Mouse (Mus musculus) stomach, embryonic 15.5 days (tissue): ENCODE data around the gene H2-Ke6. TPM values are rescaled to one million over a fixed set of nuclear protein-coding genes. Genes with fewer than 3 reads are reported as not detected.

ENCODE experiments used
- ATAC-seq: fragments of 200-750 bp; cut with Nextera tagmentation; 2 replicates; pipeline ENCODE4 v1.8.0; 2017; ENCODE audit warnings: low read depth, moderate number of reproducible peaks, moderate TSS enrichment; ENCODE audit not compliant: insufficient read depth, low FRiP score
- H3K27ac ChIP-seq: fragments of 300-500 bp; sonication (generic); 2 replicates; pipeline ENCODE4 v1.5.1; 2015; ENCODE audit warnings: mild to moderate bottlenecking, inconsistent platforms
- H3K27me3 ChIP-seq: fragments of 300-500 bp; sonication (generic); replicated peaks from 2 replicates; pipeline ENCODE4 v1.6.1; 2015; ENCODE audit warnings: inconsistent platforms
- H3K36me3 ChIP-seq: fragments of 300-500 bp; sonication (generic); 2 replicates; pipeline ENCODE4 v1.6.1; 2015; ENCODE audit warnings: inconsistent platforms
- H3K4me1 ChIP-seq: fragments of 300-500 bp; sonication (generic); 2 replicates; pipeline ENCODE4 v1.6.1; 2015; ENCODE audit warnings: inconsistent platforms
- H3K4me2 ChIP-seq: fragments of 300-500 bp; sonication (generic); 2 replicates; pipeline ENCODE4 v1.6.1; 2015; ENCODE audit warnings: mild to moderate bottlenecking, inconsistent platforms
- H3K4me3 ChIP-seq: fragments of 300-500 bp; sonication (generic); replicated peaks from 2 replicates; pipeline ENCODE4 v1.5.1; 2015; ENCODE audit warnings: inconsistent platforms
- H3K9ac ChIP-seq: fragments of 300-500 bp; sonication (generic); 2 replicates; pipeline ENCODE4 v1.6.1; 2015; ENCODE audit warnings: inconsistent platforms
- H3K9me3 ChIP-seq: fragments of 300-500 bp; sonication (generic); 2 replicates; pipeline ENCODE4 v1.6.1; 2016; ENCODE audit warnings: inconsistent platforms
- WGBS: fragments of 180-500 bp; shearing (Covaris S2); methylation state at CpG from one replicate; pipeline ENCODE4 v1.1.7; 2015; 5-methylcytosine and 5-hydroxymethylcytosine counted together
- polyA plus RNA-seq: library from polyadenylated mRNA; unstranded; fragments of >200 nt; fragmentation: Nextera tagmentation; extraction: Ambion mirVana; gene quantifications from 2 replicates; pipeline ENCODE4 v1.2.1, GENCODE M21; 2015

H2-Ke6 gene
- polyA plus RNA-seq: 50.8 and 58.4 TPM in 2 replicates

GRCm38 (mm10) chr17:34027656-34028223 lies at the start of gene H2-Ke6:
TSS of gene H2-Ke6 (minus strand) at chr17:34028060.
- Histone ChIP-seq H3K4me2 (peak within 1 kb of the TSS; percentile 94), H3K36me3 (peaks cover 14% of the 10 kb centered on the region), H3K27me3 (no peaks in the 10 kb centered on the region), H3K27ac (peak within 1 kb of the TSS; percentile 78), H3K4me1 (peaks cover 59% of the 10 kb centered on the region), H3K4me3 (peak within 1 kb of the TSS; percentile 56), H3K9me3 (no peaks in the 10 kb centered on the region), H3K9ac (peak within 1 kb of the TSS; percentile 46)
- ATAC-seq: peak; percentile 80
- under 1% methylated on average over 49 of the region's 49 CpGs for WGBS

DNA sequence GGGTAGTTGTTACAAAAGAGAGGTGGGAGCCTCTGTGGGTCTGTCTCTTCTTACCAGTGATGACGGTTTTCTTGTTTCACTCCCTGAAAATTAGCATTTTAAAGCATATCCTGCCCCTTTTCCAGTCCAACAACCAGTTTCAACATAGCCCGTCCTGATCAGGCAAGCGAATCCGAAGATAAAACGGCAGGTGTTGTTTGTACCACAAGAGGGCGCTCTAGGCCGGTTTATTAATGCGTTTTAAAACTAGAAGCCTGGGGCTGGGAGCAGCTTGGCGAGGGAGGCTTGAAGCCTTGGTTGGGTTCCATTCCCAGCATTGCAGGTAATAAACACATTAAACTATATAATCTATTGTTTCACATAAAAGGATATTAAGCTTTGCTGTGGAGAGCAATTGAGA lies 49.7 kb upstream of the H2-Ke6 start:
- Histone ChIP-seq H3K36me3 (no peaks in the 10 kb centered on the region), H3K27me3 (peaks cover 12% of the 10 kb centered on the region), H3K4me1 (no peaks in the 10 kb centered on the region), H3K4me2 (no peak overlapping the region), H3K9ac (no peak overlapping the region), H3K9me3 (no peaks in the 10 kb centered on the region), H3K27ac (no peak overlapping the region), H3K4me3 (no peak overlapping the region)
- 2% methylated on average over 9 of the region's 9 CpGs for WGBS
- no peak for ATAC-seq

- H3K9me3 ChIP-seq: no peaks in the 10 kb centered on the region
- no peak for ATAC-seq
- H3K27ac ChIP-seq: no peak overlapping the region
- H3K4me2 ChIP-seq: no peak overlapping the region
- H3K4me3 ChIP-seq: no peak overlapping the region
- H3K4me1 ChIP-seq: no peaks in the 10 kb centered on the region
- no peaks in the 10 kb centered on the region for H3K36me3 ChIP-seq
- peaks cover 12% of the 10 kb centered on the region for H3K27me3 ChIP-seq
- H3K9ac ChIP-seq: no peak overlapping the region
- WGBS: 37% methylated on average over 7 of the region's 7 CpGs
Observed at GRCm38 (mm10) chr17:34075271-34075670, 47.4 kb upstream of the H2-Ke6 start.

DNA sequence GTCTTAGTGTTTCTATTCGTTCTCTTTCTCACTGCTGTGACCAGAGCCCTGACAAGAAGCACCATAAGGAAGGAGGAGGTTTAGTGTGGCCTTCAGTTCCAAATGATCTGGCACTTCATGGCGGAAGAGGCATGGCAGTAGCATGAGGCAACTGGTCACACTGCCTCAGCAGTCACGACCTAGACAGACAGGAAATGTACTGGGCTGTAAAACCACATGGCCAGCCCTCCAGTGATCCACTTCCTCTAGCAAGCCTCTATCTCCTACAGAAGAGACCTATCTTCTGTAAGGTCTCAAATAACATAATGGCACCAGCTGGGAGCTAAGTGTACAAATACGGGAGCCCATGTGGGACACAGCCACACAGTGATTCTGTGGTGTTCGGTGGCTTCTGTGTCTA lies 44.2 kb upstream of the H2-Ke6 start:
- Histone ChIP-seq H3K4me1 (no peaks in the 10 kb centered on the region), H3K9me3 (no peaks in the 10 kb centered on the region), H3K27me3 (peaks cover 8% of the 10 kb centered on the region), H3K36me3 (no peaks in the 10 kb centered on the region), H3K27ac (no peak overlapping the region), H3K4me2 (no peak overlapping the region), H3K9ac (no peak overlapping the region), H3K4me3 (no peak overlapping the region)
- no peak for ATAC-seq
- 66% methylated on average over 5 of the region's 5 CpGs for WGBS

DNA sequence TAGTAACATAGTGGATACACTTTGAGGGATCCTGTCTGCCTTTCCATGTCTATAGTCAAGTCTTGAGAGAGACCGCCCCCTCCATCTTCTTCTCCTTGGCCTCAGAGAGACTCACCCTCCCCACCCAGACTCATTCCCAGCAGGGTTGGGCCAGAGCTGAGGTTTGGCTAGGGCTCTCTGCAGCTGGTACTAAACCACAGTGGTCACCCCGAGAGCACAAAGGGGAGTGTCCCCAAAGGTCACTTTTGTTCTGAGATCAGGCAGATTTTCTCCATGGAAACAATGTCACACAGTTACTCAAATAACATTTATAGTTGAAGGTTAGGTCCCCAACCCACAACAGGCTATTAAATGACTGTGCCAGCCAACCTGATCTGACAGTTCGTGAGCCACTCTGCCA lies 41.0 kb upstream of the H2-Ke6 start:
- Histone ChIP-seq H3K4me2 (no peak overlapping the region), H3K9me3 (no peaks in the 10 kb centered on the region), H3K27me3 (no peaks in the 10 kb centered on the region; the same call in 1 of the 2 replicates), H3K9ac (no peak overlapping the region), H3K27ac (no peak overlapping the region), H3K4me1 (no peaks in the 10 kb centered on the region), H3K4me3 (no peak overlapping the region), H3K36me3 (no peaks in the 10 kb centered on the region)
- ATAC-seq: no peak
- WGBS: 48% methylated on average over 3 of the region's 3 CpGs

DNA sequence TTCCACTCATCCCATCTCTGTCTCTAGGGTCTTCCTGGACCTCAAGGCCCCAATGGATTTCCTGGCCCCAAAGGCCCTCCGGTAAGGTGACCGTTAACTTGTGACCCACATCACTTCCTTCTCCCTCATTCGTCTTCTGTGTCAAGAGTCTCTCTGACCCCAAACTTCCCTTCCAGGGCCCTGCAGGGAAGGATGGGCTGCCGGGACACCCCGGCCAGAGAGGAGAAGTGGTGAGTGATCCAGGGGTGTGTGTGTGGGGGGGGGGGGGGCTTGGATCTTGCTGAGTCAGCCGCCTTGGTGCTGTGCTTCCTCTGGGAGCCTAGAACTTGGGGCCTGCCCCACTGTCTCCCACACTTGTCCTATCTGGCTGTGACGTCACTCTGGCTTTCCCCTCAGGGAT lies 29.4 kb upstream of the H2-Ke6 start:
- Histone ChIP-seq H3K27me3 (no peaks in the 10 kb centered on the region), H3K4me2 (no peak overlapping the region), H3K9ac (no peak overlapping the region), H3K9me3 (no peaks in the 10 kb centered on the region), H3K36me3 (no peaks in the 10 kb centered on the region), H3K4me1 (no peaks in the 10 kb centered on the region), H3K27ac (no peak overlapping the region), H3K4me3 (no peak overlapping the region)
- ATAC-seq: no peak
- WGBS: 55% methylated on average over 7 of the region's 7 CpGs

DNA sequence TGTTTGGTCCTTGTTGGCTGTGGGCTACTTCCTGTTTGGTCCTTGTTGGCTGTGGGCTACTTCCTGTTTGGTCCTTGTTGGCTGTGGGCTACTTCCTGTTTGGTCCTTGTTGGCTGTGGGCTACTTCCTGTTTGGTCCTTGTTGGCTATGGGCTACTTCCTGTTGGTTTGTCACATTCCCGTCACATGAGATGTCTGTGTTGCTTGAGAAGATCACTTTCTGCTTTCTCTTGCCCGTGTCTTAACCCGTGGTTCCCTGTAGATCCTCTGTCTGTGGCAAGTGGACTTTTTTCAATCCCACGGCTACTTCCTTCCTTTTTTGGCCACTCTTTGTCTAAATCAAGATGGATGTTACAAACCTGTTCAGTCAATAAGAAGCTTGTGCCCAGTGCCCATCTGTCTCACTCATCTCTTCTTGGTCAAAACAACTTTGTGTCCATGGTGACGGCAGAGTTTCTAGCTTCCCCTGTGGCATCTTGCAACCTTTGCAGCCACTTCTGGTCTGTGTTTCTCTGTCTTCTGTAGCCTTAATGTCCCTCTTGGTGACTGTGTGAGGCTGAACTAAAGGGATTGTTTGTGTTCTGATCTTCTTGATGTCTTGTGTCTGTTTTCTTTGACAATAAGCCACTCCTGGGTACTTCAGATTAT lies 19.7 kb upstream of the H2-Ke6 start:
- no peak for ATAC-seq
- 88% methylated on average over 5 of the region's 5 CpGs for WGBS
- Histone ChIP-seq H3K27ac (no peak overlapping the region), H3K4me1 (no peaks in the 10 kb centered on the region), H3K27me3 (no peaks in the 10 kb centered on the region), H3K4me2 (no peak overlapping the region), H3K36me3 (no peaks in the 10 kb centered on the region), H3K9ac (no peak overlapping the region), H3K9me3 (no peaks in the 10 kb centered on the region), H3K4me3 (no peak overlapping the region)

- H3K9ac ChIP-seq: no peak overlapping the region
- no peaks in the 10 kb centered on the region for H3K27me3 ChIP-seq
- no peak overlapping the region for H3K4me2 ChIP-seq
- WGBS: 80% methylated on average over 14 of the region's 14 CpGs
- no peak overlapping the region for H3K27ac ChIP-seq
- ATAC-seq: no peak
- no peaks in the 10 kb centered on the region for H3K36me3 ChIP-seq
- H3K4me3 ChIP-seq: no peak overlapping the region
- H3K9me3 ChIP-seq: no peaks in the 10 kb centered on the region
- H3K4me1 ChIP-seq: peaks cover 7% of the 10 kb centered on the region; the same call in 1 of the 2 replicates
Observed at GRCm38 (mm10) chr17:34045941-34046340, 18.1 kb upstream of the H2-Ke6 start.

DNA sequence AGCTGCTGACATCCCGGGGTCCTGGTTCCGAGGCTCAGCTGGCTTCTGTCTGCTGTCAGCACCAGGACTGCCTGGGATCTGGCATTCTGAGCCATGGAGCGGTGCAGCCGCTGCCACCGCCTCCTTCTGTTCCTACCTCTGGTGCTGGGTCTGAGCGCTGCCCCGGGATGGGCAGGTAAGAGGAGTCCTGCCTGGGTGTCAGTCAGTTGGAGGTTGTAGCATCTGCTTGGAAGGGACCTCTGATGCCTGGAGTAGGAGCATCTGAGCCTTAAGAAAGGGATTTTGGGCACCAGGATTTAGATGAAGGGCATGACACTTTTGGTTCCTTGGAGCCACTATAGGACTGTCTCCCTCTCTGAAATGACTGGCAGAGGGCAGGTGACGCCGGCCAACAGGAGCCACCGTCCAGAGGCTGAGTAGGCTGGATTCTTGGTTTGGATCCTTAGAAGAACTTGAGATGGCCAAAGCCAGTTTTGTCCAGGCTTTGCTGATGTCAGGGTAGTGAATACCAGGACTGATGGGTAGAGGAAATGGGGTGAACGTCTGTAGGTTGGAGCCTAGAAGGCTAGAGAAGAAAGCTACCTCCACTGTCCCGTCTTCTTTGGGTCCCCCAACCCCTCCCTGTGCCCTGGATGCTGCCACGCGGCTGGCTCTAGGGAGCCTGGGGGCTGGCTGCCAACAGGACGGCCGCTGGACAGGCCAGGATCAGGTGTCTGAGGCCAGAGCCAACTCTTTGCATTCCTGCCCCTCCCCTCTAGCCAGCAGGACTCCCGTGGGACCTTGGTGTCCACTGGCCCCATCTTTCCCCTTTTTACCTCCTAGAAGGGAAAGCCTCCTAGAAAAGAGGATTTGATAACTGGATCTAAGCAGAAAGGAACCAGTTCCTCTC lies 11.9 kb upstream of the H2-Ke6 start:
- H3K9ac ChIP-seq: no peak overlapping the region
- no peak for ATAC-seq
- no peak overlapping the region for H3K4me3 ChIP-seq
- H3K27ac ChIP-seq: no peak overlapping the region
- peaks cover 33% of the 10 kb centered on the region for H3K4me1 ChIP-seq
- 0 out of 2 replicates have a peak, but pooled peaks cover 8% of the 10 kb centered on the region for H3K27me3 ChIP-seq
- WGBS: 23% methylated on average over 17 of the region's 17 CpGs
- H3K4me2 ChIP-seq: peak overlapping the region; percentile 52
- peaks cover 24% of the 10 kb centered on the region for H3K36me3 ChIP-seq
- no peaks in the 10 kb centered on the region for H3K9me3 ChIP-seq

GRCm38 (mm10) chr17:34038878-34039561 lies 11.2 kb upstream of the H2-Ke6 start, which contains the start of gene Col11a2:
TSS of gene Col11a2 (plus strand) at chr17:34039437.
- Histone ChIP-seq H3K36me3 (peaks cover 28% of the 10 kb centered on the region), H3K27me3 (0 out of 2 replicates have a peak, but pooled peaks cover 8% of the 10 kb centered on the region), H3K9ac (0 out of 2 replicates have a peak within 1 kb of the TSS, but pooled peaks have one; percentile 9), H3K4me2 (peak within 1 kb of the TSS; percentile 52), H3K27ac (no peak within 1 kb of the TSS), H3K4me1 (peaks cover 33% of the 10 kb centered on the region), H3K4me3 (peak within 1 kb of the TSS; percentile 15), H3K9me3 (no peaks in the 10 kb centered on the region)
- WGBS: 13% methylated on average over 28 of the region's 28 CpGs
- ATAC-seq: peak; percentile 6; the same call in 1 of the 2 replicates

- ATAC-seq: peak; percentile 15; the same call in 1 of the 2 replicates
- Histone ChIP-seq H3K4me1 (peaks cover 39% of the 10 kb centered on the region), H3K27ac (no peak overlapping the region), H3K9ac (no peak overlapping the region), H3K4me3 (peak overlapping the region; percentile 15; the same call in 1 of the 2 replicates), H3K36me3 (peaks cover 30% of the 10 kb centered on the region), H3K4me2 (peak overlapping the region; percentile 52), H3K27me3 (0 out of 2 replicates have a peak, but pooled peaks cover 8% of the 10 kb centered on the region), H3K9me3 (no peaks in the 10 kb centered on the region)
- WGBS: 21% methylated on average over 21 of the region's 21 CpGs
Observed at GRCm38 (mm10) chr17:34038440-34038839, 10.6 kb upstream of the H2-Ke6 start.
